In the genomic region with DNA sequence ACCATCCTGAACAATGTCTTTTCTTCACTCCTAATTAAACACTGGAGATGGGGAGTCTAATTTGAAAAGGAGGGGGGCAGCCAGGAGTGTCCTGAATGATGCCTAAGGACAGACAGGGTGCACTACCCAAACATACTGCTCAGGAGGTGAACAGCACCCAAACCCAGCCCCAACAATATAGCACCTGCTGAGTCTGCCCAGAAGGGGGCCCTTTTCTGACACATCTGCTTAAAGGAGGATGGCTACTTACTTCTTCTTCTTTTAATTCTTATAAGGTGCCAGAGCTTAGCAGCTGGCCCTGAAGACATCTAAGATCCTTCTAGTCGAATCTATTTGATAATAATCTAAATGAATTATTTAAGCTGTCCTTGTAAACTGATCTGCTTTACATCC, we compare ENCODE assay signal across 12 mouse cellular contexts. TPM values are rescaled to one million over a fixed set of nuclear protein-coding genes. Genes with fewer than 3 reads are reported as not detected.
A peak's percentile ranks its signal among the peaks of the same experiment; 100 is the strongest.
DNase-seq lines count a peak whose midpoint lies in the region; ATAC-seq and TF ChIP-seq lines count a peak whose summit lies in the region.
"Had no signal": no experiment of that assay in that cellular context is flagged by ENCODE, and none has a peak within 500 bp of the region (broad histone marks: within the 10 kb centered on the region; RNA-seq: fewer than 3 reads in every experiment).

No protein-coding gene starts in this region.

- H3K9ac ChIP-seq in heart, embryonic 16.5 days (ENCODE audit: low read length), result no peak overlapping the region
- no peak overlapping the region for H3K9ac ChIP-seq in lung, embryonic 15.5 days
- no peak overlapping the region for H3K9ac ChIP-seq in lung, postnatal 0 days (replicated peaks; ENCODE audit: low read depth)
- no peak overlapping the region for H3K9ac ChIP-seq in MEL (ENCODE audit: control insufficient read depth, low read depth, low read length, poor library complexity, severe bottlenecking)
- no peak overlapping the region for H3K9ac ChIP-seq in midbrain, embryonic 13.5 days (replicated peaks)
- H3K9ac ChIP-seq: embryonic facial prominence, embryonic 12.5 days; forebrain, embryonic 12.5 days had no signal

- H3K36me3 ChIP-seq in heart, embryonic 16.5 days (ENCODE audit: control insufficient read depth, insufficient read depth), result no peaks in the 10 kb centered on the region
- no peaks in the 10 kb centered on the region for H3K36me3 ChIP-seq in lung, embryonic 15.5 days
- no peaks in the 10 kb centered on the region for H3K36me3 ChIP-seq in lung, postnatal 0 days (ENCODE audit: insufficient read depth, low read length)
- peaks cover 0 to 4% of the 10 kb centered on the region in 2 experiments; a peak in 2 of 4 replicates for H3K36me3 ChIP-seq in MEL (ENCODE audit: control insufficient read depth in 1 of 2, insufficient read depth in 2 of 2, low read length in 2 of 2)
- H3K36me3 ChIP-seq in midbrain, embryonic 13.5 days, result peaks cover 11% of the 10 kb centered on the region; the same call in 1 of the 2 replicates

- TF ChIP-seq CTCF in lung, postnatal 0 days (IDR thresholded peaks at IDR 0.05), result no peak
- peak in 2 of 3 experiments; percentile 3 to 30; a peak in 2 of 6 replicates for TF ChIP-seq CTCF in MEL (IDR thresholded peaks at IDR 0.05 in 2 of 3, conservative IDR thresholded peaks at IDR 0.05 in 1 of 3; ENCODE audit: control insufficient read depth in 1 of 3, insufficient read depth in 1 of 3, low read depth in 2 of 3, low read length in 3 of 3, poor library complexity in 1 of 3, severe bottlenecking in 1 of 3)

- no peak for TF ChIP-seq POLR2A in MEL (IDR thresholded peaks at IDR 0.05; ENCODE audit: control insufficient read depth in 1 of 2, insufficient read depth in 1 of 2, low read depth in 1 of 2, low read length in 2 of 2, poor library complexity in 1 of 2)

- peaks cover 24% of the 10 kb centered on the region for H3K4me1 ChIP-seq in heart, embryonic 16.5 days (ENCODE audit: control insufficient read depth, insufficient read depth, low read length)
- no peaks in the 10 kb centered on the region for H3K4me1 ChIP-seq in lung, embryonic 15.5 days
- no peaks in the 10 kb centered on the region for H3K4me1 ChIP-seq in lung, postnatal 0 days (ENCODE audit: insufficient read depth, low read depth, low read length)
- H3K4me1 ChIP-seq in MEL (ENCODE audit: control insufficient read depth in 1 of 2, insufficient read depth in 2 of 2, low read length in 2 of 2), result no peaks in the 10 kb centered on the region
- H3K4me1 ChIP-seq in midbrain, embryonic 13.5 days (replicated peaks), result peaks cover 21% of the 10 kb centered on the region

- no peaks in the 10 kb centered on the region for H3K79me2 ChIP-seq in MEL (ENCODE audit: control insufficient read depth, insufficient read depth, low read length, poor library complexity)

- no peak overlapping the region for H3K4me3 ChIP-seq in heart, embryonic 16.5 days (ENCODE audit: low read length)
- no peak overlapping the region for H3K4me3 ChIP-seq in lung, embryonic 15.5 days
- H3K4me3 ChIP-seq in lung, postnatal 0 days (ENCODE audit: low read depth, low read length), result no peak overlapping the region
- no peak overlapping the region for H3K4me3 ChIP-seq in MEL (ENCODE audit: control insufficient read depth in 1 of 2, insufficient read depth in 1 of 2, low read depth in 2 of 2, low read length in 2 of 2)
- no peak overlapping the region for H3K4me3 ChIP-seq in midbrain, embryonic 13.5 days (replicated peaks)
- H3K4me3 ChIP-seq: embryonic facial prominence, embryonic 12.5 days; forebrain, embryonic 12.5 days had no signal

- no peaks in the 10 kb centered on the region for H3K27me3 ChIP-seq in heart, embryonic 16.5 days (ENCODE audit: control insufficient read depth, insufficient read depth, low read length)
- no peaks in the 10 kb centered on the region for H3K27me3 ChIP-seq in lung, embryonic 15.5 days
- no peaks in the 10 kb centered on the region for H3K27me3 ChIP-seq in lung, postnatal 0 days (replicated peaks; ENCODE audit: insufficient read depth, low read length)
- no peaks in the 10 kb centered on the region for H3K27me3 ChIP-seq in MEL (ENCODE audit: control insufficient read depth in 1 of 2, insufficient read depth in 2 of 2, low read length in 2 of 2)
- no peaks in the 10 kb centered on the region for H3K27me3 ChIP-seq in midbrain, embryonic 13.5 days
- H3K27me3 ChIP-seq: embryonic facial prominence, embryonic 12.5 days; forebrain, embryonic 12.5 days; Patski had no signal

- peak overlapping the region; percentile 62 for H3K27ac ChIP-seq in heart, embryonic 16.5 days (ENCODE audit: low read length)
- peak overlapping the region; percentile 43; the same call in 1 of the 2 replicates for H3K27ac ChIP-seq in lung, embryonic 15.5 days
- no peak overlapping the region for H3K27ac ChIP-seq in lung, postnatal 0 days (ENCODE audit: low read length)
- H3K27ac ChIP-seq in MEL (ENCODE audit: control insufficient read depth, low read depth, low read length), result no peak overlapping the region
- H3K27ac ChIP-seq in midbrain, embryonic 13.5 days, result peak overlapping the region; percentile 71
- H3K27ac ChIP-seq: embryonic facial prominence, embryonic 12.5 days had no signal

- H3K9me3 ChIP-seq in heart, embryonic 16.5 days (replicated peaks; ENCODE audit: control insufficient read depth, low read length), result no peaks in the 10 kb centered on the region
- no peaks in the 10 kb centered on the region for H3K9me3 ChIP-seq in lung, embryonic 15.5 days
- H3K9me3 ChIP-seq in lung, postnatal 0 days (ENCODE audit: low read length), result no peaks in the 10 kb centered on the region
- H3K9me3 ChIP-seq in MEL (replicated peaks; ENCODE audit: insufficient read depth, low read length), result no peaks in the 10 kb centered on the region
- no peaks in the 10 kb centered on the region for H3K9me3 ChIP-seq in midbrain, embryonic 13.5 days
- H3K9me3 ChIP-seq: forebrain, embryonic 12.5 days had no signal

- DNase-seq in heart, adult 9 months (ENCODE audit: low spot score in 2 of 2), result no peak
- DNase-seq in lung, postnatal 0 days (ENCODE audit: low spot score), result no peak
- DNase-seq in MEL (ENCODE audit: low read depth, low spot score), result no peak
- no peak for DNase-seq in right cerebral cortex, postnatal 25 days
- no peak for DNase-seq in cerebellum, adult 18-20 months

- ATAC-seq in heart, embryonic 16.5 days (replicated peaks; ENCODE audit: extremely low read depth, insufficient read depth, low FRiP score), result no peak
- ATAC-seq in lung, embryonic 15.5 days (ENCODE audit: borderline replicate concordance, extremely low read depth, low FRiP score, low TSS enrichment), result no peak
- no peak for ATAC-seq in lung, postnatal 0 days
- no peak for ATAC-seq in midbrain, embryonic 13.5 days
- ATAC-seq: intestine, postnatal 0 days; Patski had no signal

- 0 out of 2 replicates have a peak overlapping the region, but pooled peaks have one; percentile 1 for H3K4me2 ChIP-seq in heart, embryonic 16.5 days (ENCODE audit: low read depth, low read length)
- H3K4me2 ChIP-seq in lung, embryonic 15.5 days, result no peak overlapping the region
- H3K4me2 ChIP-seq in lung, postnatal 0 days (replicated peaks; ENCODE audit: low read depth, low read length), result no peak overlapping the region
- 0 out of 2 replicates have a peak overlapping the region, but pooled peaks have one; percentile 2 for H3K4me2 ChIP-seq in midbrain, embryonic 13.5 days (replicated peaks)
- H3K4me2 ChIP-seq: embryonic facial prominence, embryonic 12.5 days; forebrain, embryonic 12.5 days had no signal

- 60% methylated on average over 1 of the region's 1 CpGs for WGBS in heart, embryonic 16.5 days
- 61% methylated on average over 1 of the region's 1 CpGs for WGBS in lung, embryonic 15.5 days
- 46% methylated on average over 1 of the region's 1 CpGs for whole genome bisulfite sequencing in lung, postnatal 0 days
- 63% methylated on average over 1 of the region's 1 CpGs for WGBS in midbrain, embryonic 13.5 days

- no peak for TF ChIP-seq EP300 in lung, postnatal 0 days (IDR thresholded peaks at IDR 0.05)
- no peak for TF ChIP-seq EP300 in MEL (IDR thresholded peaks at IDR 0.05; ENCODE audit: low read depth in 1 of 2, low read length in 2 of 2)

- TF ChIP-seq RAD21 in MEL (IDR thresholded peaks at IDR 0.05; ENCODE audit: low read depth, low read length), result no peak

TF ChIP-seq in MEL, 35 proteins besides CTCF, POLR2A, EP300 and RAD21:
- TF ChIP-seq SMC3 (IDR thresholded peaks at IDR 0.05; ENCODE audit: low read depth, low read length) (peak; percentile 23; the same call in 1 of the 2 replicates), GABPA (IDR thresholded peaks at IDR 0.05; ENCODE audit: low read depth, low read length) (no peak), GATA1 (IDR thresholded peaks at IDR 0.05; ENCODE audit: low read depth, low read length) (no peak), MYB (IDR thresholded peaks at IDR 0.05; ENCODE audit: low read depth, low read length) (no peak)

RNA-seq across cellular contexts. Expression of gene Nol11, which starts 34.0 kb away (rescaled TPM):
- 43.6 and 49.8 TPM in 2 replicates for polyA plus RNA-seq in heart, embryonic 16.5 days (2015; fragmentation: Nextera tagmentation; extraction: Ambion mirVana)
- polyA plus RNA-seq in lung, embryonic 15.5 days (2015; fragmentation: Nextera tagmentation; extraction: Ambion mirVana), result 55.6 and 57.2 TPM in 2 replicates
- 15.5 and 18.4 TPM in 2 replicates for polyA plus RNA-seq in lung, postnatal 0 days (2015; fragmentation: Nextera tagmentation; extraction: Ambion mirVana)
- total RNA-seq in MEL (2012; rRNA removed), result 98.9 and 110 TPM in 2 replicates
- 10 to 100 TPM; 58.5 to 93.8 TPM for polyA plus RNA-seq in MEL (2012; ENCODE audit: insufficient read depth in 1 of 2, insufficient read length in 2 of 2, low read depth in 1 of 2, low replicate concordance in 2 of 2, missing spikeins in 1 of 2)
- 60.2 and 61.8 TPM in 2 replicates for polyA plus RNA-seq in midbrain, embryonic 13.5 days (2015; fragmentation: Nextera tagmentation; extraction: Ambion mirVana)

Comparison
In these comparisons a context has a peak if more than half of its experiments do, and no peak if none do; other contexts are left out.
1. H3K27ac ChIP-seq: peak in heart, embryonic 16.5 days (single experiment), lung, embryonic 15.5 days (single experiment) and midbrain, embryonic 13.5 days (single experiment); none in lung, postnatal 0 days (single experiment) and MEL (single experiment).
2. H3K4me2 ChIP-seq: peak in heart, embryonic 16.5 days (single experiment) and midbrain, embryonic 13.5 days (single experiment); none in lung, embryonic 15.5 days (single experiment) and lung, postnatal 0 days (single experiment).